In genomic region chr5:31001560-31001959, GRCm38 (mm10) we compare ENCODE assay signal across 16 mouse cellular contexts. TPM values are rescaled to one million over a fixed set of nuclear protein-coding genes. Genes with fewer than 3 reads are reported as not detected.
DNase-seq lines count a peak whose midpoint lies in the region; ATAC-seq and TF ChIP-seq lines count a peak whose summit lies in the region.
"Had no signal": no experiment of that assay in that cellular context is flagged by ENCODE, and none has a peak within 500 bp of the region (broad histone marks: within the 10 kb centered on the region; RNA-seq: fewer than 3 reads in every experiment).

No protein-coding gene starts in this region.

- 82% methylated on average over 4 of the region's 4 CpGs for WGBS in heart, adult 2 months
- WGBS in lung, postnatal 0 days: 76% methylated on average over 4 of the region's 4 CpGs

- ATAC-seq in lung, postnatal 0 days: no peak
- ATAC-seq: forebrain, embryonic 15.5 days; midbrain, embryonic 13.5 days had no signal

- no peaks in the 10 kb centered on the region; the same call in 1 of the 2 replicates for H3K4me1 ChIP-seq in heart, adult 2 months (ENCODE audit: control insufficient read depth, insufficient read depth, low read length)
- no peaks in the 10 kb centered on the region for H3K4me1 ChIP-seq in lung, postnatal 0 days (ENCODE audit: insufficient read depth, low read depth, low read length)
- no peaks in the 10 kb centered on the region for H3K4me1 ChIP-seq in ES-E14 (ENCODE audit: control insufficient read depth in 2 of 2, insufficient read depth in 2 of 2, low read length in 2 of 2, poor library complexity in 1 of 2)
- H3K4me1 ChIP-seq: forebrain, embryonic 15.5 days; midbrain, embryonic 13.5 days had no signal

- no peak for TF ChIP-seq POLR2A in heart, adult 2 months (IDR thresholded peaks at IDR 0.05; ENCODE audit: insufficient read depth, low read depth, low read length)

- in situ Hi-C loops in ES-E14 (cut with MboI; ENCODE audit: low sequenced_read_pairs in 2 of 2, unreplicated experiment in 2 of 2): loop anchor here in 1 of 2 experiments (10.0 kb wide), 1 partner anchor 197 kb away; no protein-coding TSS in a partner anchor

- TF ChIP-seq CTCF in heart, adult 2 months (IDR thresholded peaks at IDR 0.05): peak; percentile 42
- TF ChIP-seq CTCF in lung, postnatal 0 days (IDR thresholded peaks at IDR 0.05): peak; percentile 31; the same call in 1 of the 2 replicates

- no peak overlapping the region for H3K4me2 ChIP-seq in lung, postnatal 0 days (replicated peaks; ENCODE audit: low read depth, low read length)
- H3K4me2 ChIP-seq: forebrain, embryonic 15.5 days; heart, embryonic 13.5 days; midbrain, embryonic 13.5 days had no signal

- no peaks in the 10 kb centered on the region for H3K9me3 ChIP-seq in lung, postnatal 0 days (ENCODE audit: low read length)
- H3K9me3 ChIP-seq in ES-E14 (ENCODE audit: control insufficient read depth, insufficient read depth, low read depth, low read length): no peaks in the 10 kb centered on the region
- H3K9me3 ChIP-seq: forebrain, embryonic 15.5 days; heart, embryonic 13.5 days; midbrain, embryonic 13.5 days had no signal

- H3K79me2 ChIP-seq in heart, adult 2 months (replicated peaks; ENCODE audit: control insufficient read depth, insufficient read depth, low read length): no peaks in the 10 kb centered on the region

- no peak overlapping the region for H3K9ac ChIP-seq in heart, adult 2 months (ENCODE audit: low read depth, low read length)
- no peak overlapping the region for H3K9ac ChIP-seq in lung, postnatal 0 days (replicated peaks; ENCODE audit: low read depth)
- no peak overlapping the region for H3K9ac ChIP-seq in ES-E14 (ENCODE audit: insufficient read depth, low read depth, low read length, poor library complexity, severe bottlenecking)
- H3K9ac ChIP-seq: forebrain, embryonic 15.5 days; heart, embryonic 13.5 days; midbrain, embryonic 13.5 days had no signal

- no peaks in the 10 kb centered on the region for H3K36me3 ChIP-seq in heart, adult 2 months (ENCODE audit: control insufficient read depth, insufficient read depth, low read length)
- no peaks in the 10 kb centered on the region for H3K36me3 ChIP-seq in lung, postnatal 0 days (ENCODE audit: insufficient read depth, low read length)
- no peaks in the 10 kb centered on the region for H3K36me3 ChIP-seq in ES-E14 (ENCODE audit: control insufficient read depth, insufficient read depth, low read length, poor library complexity, severe bottlenecking)
- H3K36me3 ChIP-seq: forebrain, embryonic 15.5 days; heart, embryonic 13.5 days; midbrain, embryonic 13.5 days had no signal

- no peak for DNase-seq in heart, adult 2 months
- no peak for DNase-seq in heart, adult 8-10 months (ENCODE audit: low spot score)
- no peak for DNase-seq in lung, postnatal 0 days (ENCODE audit: low spot score)
- no peak for DNase-seq in lung, postnatal 14 days
- peak; percentile 41 for DNase-seq in ES-E14 (ENCODE audit: low read depth, low spot score)
- peak; percentile 26 for DNase-seq in naive thymus-derived CD4-positive, alpha-beta T cell, adult 2 months (ENCODE audit: low read depth)
- no peak for DNase-seq in heart, adult 11 months
- no peak for DNase-seq in left cerebral cortex, postnatal 4 days
- DNase-seq: cerebellum, adult 18-20 months; gastrocnemius, postnatal 10 days; kidney, adult 11 months; lung, postnatal 4 days had no signal

- no peak overlapping the region for H3K4me3 ChIP-seq in heart, adult 2 months
- no peak overlapping the region for H3K4me3 ChIP-seq in lung, postnatal 0 days (ENCODE audit: low read depth, low read length)
- no peak overlapping the region for H3K4me3 ChIP-seq in ES-E14 (ENCODE audit: insufficient read depth in 1 of 2, low read depth in 1 of 2, low read length in 2 of 2, poor library complexity in 1 of 2, severe bottlenecking in 1 of 2)
- H3K4me3 ChIP-seq: forebrain, embryonic 15.5 days; heart, embryonic 13.5 days; midbrain, embryonic 13.5 days had no signal

- no peaks in the 10 kb centered on the region for H3K27me3 ChIP-seq in heart, adult 2 months (ENCODE audit: control insufficient read depth, insufficient read depth, low read length)
- no peaks in the 10 kb centered on the region for H3K27me3 ChIP-seq in lung, postnatal 0 days (replicated peaks; ENCODE audit: insufficient read depth, low read length)
- H3K27me3 ChIP-seq: forebrain, embryonic 15.5 days; midbrain, embryonic 13.5 days had no signal

- intact Hi-C loops in heart, adult 2 months (cut with DNase I): no loop called here
- intact Hi-C loops in left cerebral cortex, postnatal 4 days (cut with DNase I): loop anchor here (5.0 kb wide), 1 partner anchor 69 kb away; no protein-coding TSS in a partner anchor

- no peak for TF ChIP-seq EP300 in heart, adult 2 months (IDR thresholded peaks at IDR 0.05; ENCODE audit: insufficient read depth, low read depth, low read length)
- no peak for TF ChIP-seq EP300 in lung, postnatal 0 days (IDR thresholded peaks at IDR 0.05)

- no peak overlapping the region for H3K27ac ChIP-seq in heart, adult 2 months
- H3K27ac ChIP-seq in lung, postnatal 0 days (ENCODE audit: low read length): no peak overlapping the region
- H3K27ac ChIP-seq in ES-E14 (ENCODE audit: insufficient read depth, low read depth, low read length, poor library complexity, severe bottlenecking): no peak overlapping the region
- H3K27ac ChIP-seq: forebrain, embryonic 15.5 days; heart, embryonic 13.5 days; midbrain, embryonic 13.5 days had no signal

TF ChIP-seq in ES-E14, 5 proteins besides CTCF, POLR2A, EP300 and RAD21:
- TF ChIP-seq HCFC1 (IDR thresholded peaks at IDR 0.05; ENCODE audit: borderline replicate concordance, insufficient read depth, low read length): no peak
- no peak for TF ChIP-seq CHD2 (IDR thresholded peaks at IDR 0.05; ENCODE audit: low read depth, low read length)
- TF ChIP-seq ZC3H11A (IDR thresholded peaks at IDR 0.05; ENCODE audit: borderline replicate concordance, low read depth, low read length): no peak
- TF ChIP-seq ZNF384 (IDR thresholded peaks at IDR 0.05; ENCODE audit: low read depth, low read length): no peak
- TF ChIP-seq MAFK (IDR thresholded peaks at IDR 0.05; ENCODE audit: insufficient read depth, low read depth, low read length): no peak

RNA-seq across cellular contexts. Expression of gene Tcf23, which starts 33.1 kb away (rescaled TPM):
- 1 to 10 TPM; 1.6 TPM for total RNA-seq in heart, adult 2 months (2021)
- 0.44 and 0.57 TPM in 2 replicates for polyA plus RNA-seq in heart, adult 2 months (2012; rRNA removed)
- total RNA-seq in heart, adult 8-10 months (2022): 1 to 10 TPM in 1 of 4 experiments, under 1 TPM in 3; 0.85 to 1.9 (median 0.91) TPM
- 0.44 and 0.49 TPM in 2 replicates for polyA plus RNA-seq in lung, postnatal 0 days (2015; fragmentation: Nextera tagmentation; extraction: Ambion mirVana)
- 0.05 and 0.27 TPM in 2 replicates for total RNA-seq in ES-E14 (2012; rRNA removed)
- under 1 TPM in 1 of 2 experiments, not detected in 1; 0.08 TPM for total RNA-seq in left cerebral cortex, postnatal 4 days (2021)
- total RNA-seq: hematopoietic stem cell, adult 5-6 weeks had no signal
- polyA plus RNA-seq: forebrain, embryonic 15.5 days; midbrain, embryonic 13.5 days had no signal

RNA-seq across cellular contexts. Expression of gene Preb, which starts 41.4 kb away (rescaled TPM):
- total RNA-seq in heart, adult 2 months (2021): 10 to 100 TPM; 80.3 to 84.6 TPM
- 166 and 189 TPM in 2 replicates for polyA plus RNA-seq in heart, adult 2 months (2012; rRNA removed)
- 10 to 100 TPM; 82.1 to 97.6 (median 89.6) TPM for total RNA-seq in heart, adult 8-10 months (2022)
- 76.5 and 79.7 TPM in 2 replicates for polyA plus RNA-seq in lung, postnatal 0 days (2015; fragmentation: Nextera tagmentation; extraction: Ambion mirVana)
- total RNA-seq in ES-E14 (2012; rRNA removed): 94.2 and 96.4 TPM in 2 replicates
- total RNA-seq in left cerebral cortex, postnatal 4 days (2021): 100 to 1,000 TPM; 114 to 116 TPM

RNA-seq across cellular contexts. Expression of gene Atraid, which starts 46.6 kb away (rescaled TPM):
- 10 to 100 TPM; 44.2 to 45.6 TPM for total RNA-seq in heart, adult 2 months (2021)
- 100 and 115 TPM in 2 replicates for polyA plus RNA-seq in heart, adult 2 months (2012; rRNA removed)
- total RNA-seq in heart, adult 8-10 months (2022): 10 to 100 TPM; 51.3 to 56.5 (median 53.1) TPM
- polyA plus RNA-seq in lung, postnatal 0 days (2015; fragmentation: Nextera tagmentation; extraction: Ambion mirVana): 260 and 289 TPM in 2 replicates
- 53.7 and 64.5 TPM in 2 replicates for total RNA-seq in ES-E14 (2012; rRNA removed)
- 10 to 100 TPM; 59.2 to 66.2 TPM for total RNA-seq in left cerebral cortex, postnatal 4 days (2021)

RNA-seq across cellular contexts. Expression of gene Slc5a6, which starts 47.2 kb away (rescaled TPM):
- 10 to 100 TPM; 11.8 to 13.2 TPM for total RNA-seq in heart, adult 2 months (2021)
- 25.5 and 29.1 TPM in 2 replicates for polyA plus RNA-seq in heart, adult 2 months (2012; rRNA removed)
- total RNA-seq in heart, adult 8-10 months (2022): 10 to 100 TPM; 10.8 to 18.8 (median 12.4) TPM
- polyA plus RNA-seq in lung, postnatal 0 days (2015; fragmentation: Nextera tagmentation; extraction: Ambion mirVana): 3.4 and 3.6 TPM in 2 replicates
- 44.1 and 51.3 TPM in 2 replicates for total RNA-seq in ES-E14 (2012; rRNA removed)
- 10 to 100 TPM; 17.6 to 23.5 TPM for total RNA-seq in left cerebral cortex, postnatal 4 days (2021)

RNA-seq across cellular contexts. Expression of gene Cad, which starts 53.0 kb away (rescaled TPM):
- 10 to 100 TPM; 11.0 to 14.0 TPM for total RNA-seq in heart, adult 2 months (2021)
- 18.5 TPM in 2 replicates for polyA plus RNA-seq in heart, adult 2 months (2012; rRNA removed)
- total RNA-seq in heart, adult 8-10 months (2022): 10 to 100 TPM; 13.0 to 17.3 (median 16.3) TPM
- 4.1 and 4.2 TPM in 2 replicates for polyA plus RNA-seq in lung, postnatal 0 days (2015; fragmentation: Nextera tagmentation; extraction: Ambion mirVana)
- 154 and 258 TPM in 2 replicates for total RNA-seq in ES-E14 (2012; rRNA removed)
- total RNA-seq in left cerebral cortex, postnatal 4 days (2021): 10 to 100 TPM; 34.1 to 37.6 TPM

Comparison
In these comparisons a context has a peak if more than half of its experiments do, and no peak if none do; other contexts are left out.
1. DNase-seq: peak in ES-E14 (single experiment) and naive thymus-derived CD4-positive, alpha-beta T cell, adult 2 months (single experiment); none in heart, adult 2 months (0 of 2), heart, adult 8-10 months (single experiment), lung, postnatal 0 days (single experiment), lung, postnatal 14 days (single experiment), heart, adult 11 months (single experiment) and left cerebral cortex, postnatal 4 days (single experiment).